Mouse (Mus musculus) testis, adult 2 months (tissue): Measurements from ENCODE around the gene Mrtfa. TPM values are rescaled to one million over a fixed set of nuclear protein-coding genes. Genes with fewer than 3 reads are reported as not detected.

Experiments used
- H3K27ac ChIP-seq: fragments of 200-500 bp; 2 replicates; pipeline ENCODE4 v1.5.1; 2012; ENCODE audit warnings: low read depth, low read length; ENCODE audit not compliant: control insufficient read depth, insufficient read depth
- H3K27me3 ChIP-seq: fragments of 200-500 bp; 2 replicates; pipeline ENCODE4 v1.6.1; 2012; ENCODE audit warnings: mild to moderate bottlenecking, low read length, moderate library complexity; ENCODE audit not compliant: control insufficient read depth, insufficient read depth
- H3K36me3 ChIP-seq: fragments of 200-500 bp; 2 replicates; pipeline ENCODE4 v1.6.1; 2012; ENCODE audit warnings: mild to moderate bottlenecking, low read length; ENCODE audit not compliant: control insufficient read depth, insufficient read depth
- H3K4me1 ChIP-seq: fragments of 200-500 bp; 2 replicates; pipeline ENCODE4 v1.6.1; 2012; ENCODE audit warnings: low read length; ENCODE audit not compliant: control insufficient read depth, insufficient read depth
- H3K4me3 ChIP-seq: fragments of 200-500 bp; 2 replicates; pipeline ENCODE4 v1.5.1; 2012; ENCODE audit warnings: low read depth, mild to moderate bottlenecking, low read length, moderate library complexity, mixed read lengths; ENCODE audit not compliant: control insufficient read depth
- CTCF ChIP-seq: fragments of 200-500 bp; IDR thresholded peaks from 2 replicates; pipeline ENCODE4 v1.5.1; 2012; ENCODE audit warnings: low read depth, mild to moderate bottlenecking, inconsistent platforms, low read length, moderate library complexity; ENCODE audit not compliant: control insufficient read depth, insufficient read depth, insufficient replicate concordance
- POLR2A ChIP-seq: fragments of 200-500 bp; IDR thresholded peaks from 2 replicates; pipeline ENCODE4 v1.6.1; 2012; ENCODE audit warnings: low read depth, mild to moderate bottlenecking, inconsistent platforms, low read length, moderate library complexity; ENCODE audit not compliant: control insufficient read depth
- polyA plus RNA-seq: library from polyadenylated mRNA; depleted of rRNA; stranded (reverse); fragments of >200 nt; gene quantifications from 2 replicates; pipeline ENCODE4 v1.2.3, GENCODE M21; 2012

Gene Mrtfa
- polyA plus RNA-seq, 1 experiment, result 26.8 TPM

DNA sequence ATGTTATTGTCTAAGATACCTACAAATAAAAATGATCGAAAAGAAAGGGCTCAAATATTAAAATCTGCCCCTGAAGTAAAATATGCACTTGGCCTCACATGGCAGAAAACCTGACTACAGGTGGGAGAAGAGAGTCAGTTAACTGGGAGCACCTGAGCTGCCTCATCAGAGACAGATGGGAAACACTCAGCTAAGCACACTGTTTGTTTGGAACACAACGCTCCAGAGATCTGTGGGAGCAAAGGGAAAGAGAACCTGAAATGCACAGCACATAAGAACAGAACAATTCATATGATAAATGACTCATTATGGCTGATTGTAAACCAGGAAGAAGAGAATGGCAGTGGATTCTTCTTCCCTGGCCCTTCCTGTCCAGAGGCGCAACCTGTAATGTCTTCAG, 87.1 kb downstream of the Mrtfa start:
- Histone ChIP-seq H3K4me3 (no peak overlapping the region), H3K27me3 (no peaks in the 10 kb centered on the region)
- TF ChIP-seq CTCF (no peak), POLR2A (no peak)

DNA sequence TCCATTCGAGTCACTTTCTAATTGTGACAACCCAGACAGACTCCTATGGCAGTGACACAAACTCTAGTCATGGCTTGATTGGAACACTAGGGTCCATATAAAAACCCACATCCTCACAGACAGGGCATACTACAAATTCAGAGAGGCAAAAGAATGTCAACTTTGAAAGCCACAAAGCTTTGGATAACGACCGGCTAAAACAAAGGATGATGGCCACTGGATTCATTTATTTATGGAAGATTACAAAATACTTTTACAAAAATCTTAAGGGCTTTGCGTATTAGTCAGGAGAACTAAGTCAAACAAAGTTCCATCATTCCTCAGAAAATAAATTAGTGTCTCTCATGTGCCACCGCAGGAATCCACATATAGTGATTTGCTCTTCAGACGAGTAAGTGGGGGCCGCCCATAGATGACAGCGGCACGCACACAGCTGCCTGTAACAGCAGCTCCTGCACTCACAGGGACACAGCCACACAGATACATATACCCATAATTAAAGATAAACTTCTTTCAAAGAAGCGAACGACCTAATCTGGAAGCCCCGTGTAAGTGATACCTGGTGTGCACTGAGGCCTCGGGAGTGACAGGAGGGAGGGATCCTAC, 88.2 kb downstream of the Mrtfa start:
- Histone ChIP-seq H3K27ac (no peak overlapping the region), H3K36me3 (no peaks in the 10 kb centered on the region), H3K4me3 (no peak overlapping the region), H3K4me1 (no peaks in the 10 kb centered on the region), H3K27me3 (no peaks in the 10 kb centered on the region)
- no peak for TF ChIP-seq POLR2A
- no peak for TF ChIP-seq CTCF

More for the DNA sequence above, 87.1 kb downstream of the Mrtfa start:
- Histone ChIP-seq H3K36me3 (no peaks in the 10 kb centered on the region), H3K27ac (no peak overlapping the region), H3K4me1 (no peaks in the 10 kb centered on the region)

DNA sequence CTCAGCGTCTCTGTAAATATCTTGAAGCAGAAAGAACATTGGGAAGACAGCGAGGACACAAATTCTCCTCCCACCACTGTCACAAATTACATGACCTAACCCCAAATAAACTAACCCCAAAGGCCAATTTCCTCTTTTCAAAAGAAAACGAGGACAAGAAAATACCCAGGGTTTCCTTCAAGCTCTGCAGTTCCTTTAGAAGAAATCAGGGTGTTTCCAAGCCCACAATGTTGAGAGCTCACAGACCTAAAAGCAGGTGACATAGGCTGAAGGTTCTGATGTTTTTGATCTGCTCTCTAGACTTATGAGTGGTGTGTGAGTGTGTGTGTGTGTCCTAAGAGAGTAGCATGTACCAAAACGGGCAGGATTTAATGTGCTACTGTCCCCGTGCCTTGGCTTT, 89.2 kb downstream of the Mrtfa start:
- no peak overlapping the region for H3K27ac ChIP-seq
- no peak overlapping the region for H3K4me3 ChIP-seq
- TF ChIP-seq POLR2A (no peak), CTCF (no peak)
- no peaks in the 10 kb centered on the region for H3K36me3 ChIP-seq
- H3K4me1 ChIP-seq, result no peaks in the 10 kb centered on the region
- H3K27me3 ChIP-seq, result no peaks in the 10 kb centered on the region

DNA sequence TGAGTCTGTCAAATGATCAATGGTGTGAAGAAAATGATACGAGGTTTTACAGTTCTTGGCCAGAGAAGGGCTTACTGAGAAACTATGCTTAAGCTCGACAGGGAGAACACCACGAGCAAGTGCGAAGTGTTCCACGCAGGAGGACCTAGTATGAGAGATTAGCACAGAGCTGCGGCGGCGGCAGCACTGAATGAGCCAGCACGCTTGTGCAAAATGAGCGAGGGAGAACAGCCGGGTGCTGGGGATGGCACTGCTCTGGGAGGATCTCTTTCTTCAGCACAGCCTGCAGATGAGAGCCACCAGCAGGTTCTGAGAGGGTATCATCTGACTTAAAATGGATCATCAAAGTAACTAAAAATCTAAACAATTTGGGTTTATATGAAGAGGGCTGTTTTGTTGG, 91.3 kb downstream of the Mrtfa start:
- H3K4me3 ChIP-seq, result no peak overlapping the region
- H3K4me1 ChIP-seq, result no peaks in the 10 kb centered on the region
- no peaks in the 10 kb centered on the region for H3K27me3 ChIP-seq
- TF ChIP-seq POLR2A (no peak), CTCF (no peak)
- no peak overlapping the region for H3K27ac ChIP-seq
- H3K36me3 ChIP-seq, result no peaks in the 10 kb centered on the region

DNA sequence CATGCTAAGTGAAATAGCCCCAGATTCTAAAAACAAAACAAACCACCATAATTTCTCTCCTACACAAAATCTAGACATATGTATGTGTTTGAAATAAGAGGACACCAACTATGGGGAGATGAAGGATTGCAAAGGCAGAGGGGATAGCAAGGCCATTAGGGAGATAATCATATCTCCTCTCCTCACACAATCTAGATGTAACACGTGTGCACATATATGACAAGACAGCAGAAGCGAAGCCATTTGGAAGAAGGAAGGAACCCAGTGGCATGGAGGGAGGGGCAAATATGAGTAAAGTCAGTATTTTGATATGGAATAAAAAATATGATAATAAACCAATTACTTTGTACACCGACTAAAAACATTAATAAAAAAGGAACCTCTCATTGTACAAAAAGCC, 91.9 kb downstream of the Mrtfa start:
- TF ChIP-seq POLR2A (no peak), CTCF (no peak)
- H3K27ac ChIP-seq, result no peak overlapping the region
- no peaks in the 10 kb centered on the region for H3K27me3 ChIP-seq
- no peak overlapping the region for H3K4me3 ChIP-seq
- H3K36me3 ChIP-seq, result no peaks in the 10 kb centered on the region
- H3K4me1 ChIP-seq, result no peaks in the 10 kb centered on the region

DNA sequence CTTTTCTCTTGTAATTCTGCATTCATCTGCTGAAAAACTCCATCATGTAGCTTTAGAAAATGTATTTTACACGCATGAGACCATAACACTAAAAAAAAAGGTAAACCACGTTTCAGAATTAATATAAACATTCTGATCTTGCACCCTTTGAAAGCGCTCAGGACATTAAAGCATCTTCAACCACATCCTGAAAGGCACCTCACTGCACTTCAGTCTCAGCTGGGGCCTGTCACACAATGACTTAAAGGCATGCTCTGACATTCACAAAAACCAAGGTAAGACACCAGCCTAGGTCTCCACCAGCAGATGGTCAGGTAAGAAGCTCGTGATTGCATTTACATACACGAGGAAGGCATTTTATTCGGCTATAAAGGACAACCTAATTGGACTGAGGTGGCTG, 92.7 kb downstream of the Mrtfa start:
- H3K27me3 ChIP-seq, result no peaks in the 10 kb centered on the region
- no peaks in the 10 kb centered on the region for H3K4me1 ChIP-seq
- no peak for TF ChIP-seq CTCF
- no peak for TF ChIP-seq POLR2A
- no peaks in the 10 kb centered on the region for H3K36me3 ChIP-seq
- H3K4me3 ChIP-seq, result no peak overlapping the region
- no peak overlapping the region for H3K27ac ChIP-seq

DNA sequence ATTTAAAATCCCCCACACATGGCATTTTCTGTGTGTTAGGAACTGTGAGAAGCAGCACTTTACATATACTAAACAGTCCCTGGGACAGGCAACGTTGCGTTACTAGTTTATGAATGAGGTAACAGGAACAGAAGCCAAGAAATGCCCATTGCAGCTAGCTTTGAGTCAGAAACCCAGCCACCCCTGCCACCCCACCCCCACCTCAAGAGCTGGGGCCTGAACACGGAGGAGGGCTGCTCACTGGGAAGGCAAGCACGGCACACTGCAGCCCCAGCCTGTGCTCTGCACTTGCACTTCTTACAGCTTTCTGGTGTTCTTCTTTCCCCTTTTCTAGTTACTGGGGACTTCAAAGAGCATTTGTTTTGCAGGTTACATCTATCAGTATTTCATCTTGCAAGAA, 93.1 kb downstream of the Mrtfa start:
- Histone ChIP-seq H3K27ac (no peak overlapping the region), H3K36me3 (no peaks in the 10 kb centered on the region), H3K4me3 (no peak overlapping the region), H3K27me3 (no peaks in the 10 kb centered on the region), H3K4me1 (no peaks in the 10 kb centered on the region)
- TF ChIP-seq CTCF (no peak), POLR2A (no peak)
